Mouse (Mus musculus) regulatory T cell (primary cell): ENCODE data around the gene Ncoa1.

Experiments used
- in situ Hi-C: fragments of 300-600 bp; cut with MboI, MseI; formaldehyde crosslinking; loops from one replicate; pipeline ENCODE4 v1.15.1; 2025; ENCODE audit warnings: high pct_unique_total_duplicates

Gene Ncoa1

DNA sequence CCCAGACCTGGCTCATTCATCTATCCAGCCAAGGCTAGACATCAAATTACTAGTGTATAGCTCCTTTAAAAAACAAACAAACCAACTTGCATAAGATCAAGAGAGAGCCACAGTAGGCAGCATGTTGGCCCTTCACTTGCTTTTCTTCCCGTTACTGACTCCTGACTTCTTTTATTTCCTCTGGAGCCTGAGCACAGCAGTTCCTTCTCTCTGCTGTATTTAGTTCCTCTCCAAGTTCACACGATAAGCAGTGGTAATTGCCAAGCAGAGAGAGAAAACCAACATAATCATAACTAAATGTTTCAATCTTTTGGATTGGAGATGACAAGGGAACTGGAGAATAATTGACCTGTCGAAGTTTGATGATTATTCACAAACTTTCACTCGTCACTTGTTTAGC, 244.2 kb downstream of the Ncoa1 start:
- in situ Hi-C loops: loop anchor here (25.0 kb wide), 1 partner anchor 970 kb away; no protein-coding TSS in a partner anchor

DNA sequence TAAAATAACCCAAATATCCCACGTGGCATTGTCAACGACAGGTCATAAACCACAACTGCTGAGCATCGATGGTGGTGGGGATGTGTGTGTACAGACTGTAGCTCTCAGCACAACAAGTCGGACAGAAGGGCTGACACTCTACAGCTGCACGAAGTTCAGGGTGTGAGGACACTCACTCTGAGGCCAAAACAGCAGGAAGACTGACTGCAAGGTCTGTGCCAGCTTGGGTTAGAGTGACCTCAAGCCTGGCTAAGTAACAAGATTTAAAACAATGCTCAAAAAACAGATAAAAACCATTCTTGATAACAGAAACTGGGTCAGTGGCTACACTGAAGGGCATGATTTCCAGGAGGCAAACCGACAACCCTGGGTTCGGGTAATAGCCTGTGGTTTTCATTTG, 246.8 kb downstream of the Ncoa1 start:
- in situ Hi-C loops: loop anchor here (25.0 kb wide), 1 partner anchor 968 kb away; no protein-coding TSS in a partner anchor

DNA sequence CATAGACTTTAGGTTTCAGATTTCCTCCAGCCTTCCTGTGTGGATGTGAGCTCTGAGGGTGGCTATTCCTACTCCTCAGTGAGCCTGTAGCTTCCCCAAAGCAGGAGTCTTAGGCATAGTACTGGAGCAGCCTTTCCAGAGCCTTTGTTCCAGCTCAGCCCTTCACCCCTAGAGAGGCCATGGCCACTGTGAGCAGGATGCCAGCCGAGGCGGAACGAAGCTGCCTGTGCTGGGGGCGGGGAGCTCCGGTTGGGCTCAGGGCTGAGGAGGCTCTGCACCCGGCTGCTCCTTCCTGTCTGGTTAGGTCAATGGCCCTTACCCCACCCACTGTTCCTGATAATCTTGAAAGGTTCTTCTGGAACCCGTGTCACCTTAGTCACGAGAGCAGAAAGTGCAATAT, 264.1 kb downstream of the Ncoa1 start:
- in situ Hi-C loops: no loop called here

DNA sequence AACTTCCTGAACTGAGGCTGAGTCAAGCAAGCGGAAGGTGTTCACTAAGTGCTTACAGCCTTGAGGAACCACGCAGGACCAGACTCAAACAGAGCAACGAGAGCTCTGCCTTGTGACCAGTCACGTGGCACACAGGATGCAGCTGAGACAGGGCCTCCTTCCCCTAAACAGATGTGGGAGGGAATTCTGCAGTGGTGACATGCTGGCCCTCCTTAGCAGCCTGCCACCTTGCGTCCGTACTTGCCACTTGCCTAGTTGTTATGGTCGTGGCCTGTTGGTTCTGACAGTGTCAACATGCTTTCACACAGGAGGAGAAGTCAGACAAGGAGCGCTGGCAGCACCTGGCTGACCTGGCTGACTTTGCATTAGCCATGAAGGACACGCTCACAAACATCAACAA, 265.8 kb downstream of the Ncoa1 start:
- in situ Hi-C loops: no loop called here

DNA sequence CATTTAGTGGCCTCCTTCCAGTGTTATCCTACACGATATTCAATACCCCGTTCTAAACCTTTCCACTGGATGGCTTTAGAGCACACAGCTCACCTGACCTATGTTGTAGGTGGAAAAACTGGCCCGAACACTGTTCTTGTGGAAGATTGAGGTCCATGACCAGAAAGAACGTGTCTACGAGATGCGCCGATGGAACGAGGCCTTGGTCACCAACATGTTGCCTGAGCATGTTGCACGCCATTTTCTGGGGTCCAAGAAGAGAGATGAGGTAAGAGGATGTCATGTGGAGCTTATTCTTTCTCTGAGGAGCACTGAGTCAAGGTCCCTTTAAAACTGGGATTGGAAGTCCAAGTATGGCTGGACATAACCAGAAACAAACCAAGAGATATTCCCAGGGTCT, 267.8 kb downstream of the Ncoa1 start:
- in situ Hi-C loops: no loop called here

DNA sequence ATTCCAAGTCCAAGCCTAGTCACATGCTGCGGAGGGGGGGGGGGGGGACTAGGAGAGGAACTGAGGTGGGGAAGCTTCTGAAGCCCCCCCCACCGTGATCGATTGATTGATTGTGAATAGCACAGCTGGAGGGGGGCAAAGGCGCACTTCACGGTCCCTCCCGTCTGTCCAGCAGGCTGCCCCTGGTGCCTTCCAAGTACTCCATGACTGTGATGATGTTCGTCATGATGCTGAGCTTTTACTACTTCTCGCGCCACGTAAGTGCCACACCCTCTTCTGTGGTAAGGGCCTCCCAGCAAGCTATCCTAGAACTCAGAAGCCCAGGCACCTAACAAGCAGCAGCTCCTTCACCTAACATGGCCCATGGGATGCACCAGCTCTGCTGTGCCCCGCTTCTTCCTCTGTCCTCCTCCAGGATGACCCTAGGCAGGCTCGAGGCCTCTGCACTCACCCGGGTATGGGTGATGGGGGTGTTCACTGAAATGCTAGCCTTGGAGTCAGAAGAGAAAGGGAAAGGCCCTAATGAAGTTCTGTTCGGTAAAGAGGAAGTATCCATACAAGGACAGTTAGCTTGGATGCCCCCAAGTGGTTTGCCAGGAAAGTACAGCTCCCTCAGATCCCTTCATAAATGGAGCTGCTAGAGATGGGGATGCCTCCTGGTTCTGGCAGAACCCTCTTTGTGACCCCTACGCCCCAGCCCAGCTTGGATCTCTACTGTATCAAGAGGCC, 268.4 kb downstream of the Ncoa1 start:
- in situ Hi-C loops: no loop called here

DNA sequence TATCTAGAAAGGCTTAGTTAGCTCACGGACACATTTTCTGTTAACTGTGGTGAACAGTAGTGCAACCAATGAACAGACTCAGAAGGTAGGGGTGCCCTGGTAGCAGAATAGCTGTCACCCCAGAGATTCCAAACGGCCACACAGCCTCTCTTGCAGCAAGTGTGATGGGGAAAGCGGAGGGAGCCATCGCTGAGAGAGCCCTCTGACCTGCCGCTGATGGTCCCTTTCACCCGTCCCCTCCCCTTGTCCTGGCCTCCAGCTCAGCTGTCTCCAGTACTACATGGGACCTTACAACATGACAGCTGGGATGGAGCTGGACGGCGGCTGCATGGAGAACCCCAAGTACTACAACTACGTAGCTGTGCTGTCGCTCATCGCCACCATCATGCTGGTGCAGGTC, 270.9 kb downstream of the Ncoa1 start:
- in situ Hi-C loops: no loop called here

DNA sequence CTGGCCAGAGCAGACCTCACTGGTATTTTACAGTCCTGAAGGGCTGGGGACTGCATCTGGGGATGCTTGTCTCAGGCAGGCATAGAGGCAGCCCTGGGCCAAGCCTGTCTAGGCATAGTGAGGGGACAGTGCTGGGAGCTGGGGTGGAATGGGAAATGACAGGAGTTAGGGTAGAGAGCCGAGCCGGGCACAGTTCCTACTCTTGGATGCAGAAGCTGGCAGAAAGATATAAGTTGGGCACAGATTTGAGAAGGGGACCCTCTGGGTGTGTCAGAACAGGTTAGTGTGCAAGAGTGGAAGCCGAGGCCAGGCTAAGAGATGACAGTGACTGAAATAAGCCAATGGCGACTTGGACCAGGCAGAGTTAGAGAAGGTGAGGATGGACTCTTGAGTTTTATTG, 274.8 kb downstream of the Ncoa1 start:
- in situ Hi-C loops: no loop called here

DNA sequence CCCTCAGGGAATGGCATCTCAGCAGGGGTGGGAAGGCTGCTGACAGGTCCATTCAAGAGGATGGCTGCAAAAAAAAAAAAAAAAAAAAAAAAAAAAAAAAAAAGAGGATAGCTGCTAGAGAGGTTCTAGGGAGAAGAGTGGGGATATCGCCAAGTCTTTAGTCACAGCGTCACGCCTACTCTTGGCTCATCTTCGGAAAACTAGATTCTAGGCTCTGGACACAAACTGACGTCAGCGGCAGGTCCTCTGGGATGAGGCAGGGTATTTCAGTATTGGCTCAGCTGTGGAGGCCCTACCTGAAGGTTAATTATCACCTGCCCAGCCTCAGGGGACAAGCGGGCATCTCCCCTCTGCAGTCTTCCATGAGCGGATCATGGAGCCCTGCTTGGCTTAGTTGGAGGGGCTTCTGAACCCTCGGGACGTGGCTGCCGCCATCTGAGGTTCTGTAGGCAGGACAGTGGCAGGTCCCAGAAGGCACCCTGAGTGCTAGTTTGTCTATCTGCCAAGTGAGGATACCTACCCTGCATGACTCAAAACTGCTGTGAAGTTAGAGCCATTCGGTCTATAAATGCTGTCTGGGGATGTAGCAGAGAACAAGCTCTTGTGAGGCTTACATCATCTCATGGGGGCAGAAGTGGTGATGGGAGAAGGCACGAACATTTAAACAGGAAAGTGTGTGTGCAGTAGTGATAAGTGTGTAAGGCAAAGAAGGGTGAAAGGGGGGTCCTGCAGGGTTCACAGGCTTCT, 275.4 kb downstream of the Ncoa1 start:
- in situ Hi-C loops: no loop called here

DNA sequence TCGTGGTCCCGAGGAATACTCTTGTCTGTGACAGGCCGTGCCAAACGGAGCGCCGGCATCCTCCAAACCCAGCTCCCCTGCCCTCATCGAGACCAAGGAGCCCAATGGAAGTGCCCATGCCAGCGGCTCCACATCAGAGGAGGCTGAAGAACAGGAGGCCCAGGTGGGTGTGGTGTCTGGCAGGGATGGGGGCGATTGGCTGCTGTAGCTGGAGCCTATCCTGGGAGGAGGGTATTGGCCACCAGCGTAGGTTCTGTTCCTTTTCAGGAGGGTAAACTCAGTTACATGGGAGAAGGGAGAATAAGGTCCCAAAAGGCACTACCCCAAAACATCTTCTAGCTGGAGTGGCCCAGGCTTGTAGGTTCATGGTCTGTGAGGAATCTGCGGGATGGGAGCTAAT, 277.7 kb downstream of the Ncoa1 start:
- in situ Hi-C loops: no loop called here

DNA sequence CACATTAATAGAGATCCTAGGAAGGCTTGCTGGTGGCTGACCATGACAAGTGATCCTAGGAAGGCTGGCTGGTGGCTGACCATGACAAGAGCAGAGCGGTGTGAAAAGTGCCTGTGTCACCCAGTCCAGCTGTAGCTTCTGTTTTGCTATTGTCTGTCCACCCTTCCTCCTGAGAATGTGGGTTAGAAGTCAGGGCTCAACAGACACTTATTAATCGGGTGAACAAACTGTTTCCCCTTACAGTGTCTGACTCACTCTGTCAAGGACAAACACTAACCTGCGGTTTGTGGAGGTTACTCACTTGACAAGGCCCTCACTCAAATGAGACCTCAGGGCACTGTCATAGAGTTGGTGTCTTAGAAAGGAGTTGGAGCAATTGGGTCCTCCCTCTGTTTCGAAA, 278.3 kb downstream of the Ncoa1 start:
- in situ Hi-C loops: no loop called here
